Mouse (Mus musculus) layer of hippocampus, adult 18-20 months (tissue): ENCODE measurements at regions not wholly inside any gene's neighbourhood (a gene's known extent, or its start where the extent isn't known, plus 50 kb on each side); places are given as distances from the start of the nearest gene placed in this dataset.

Experiments
- DNase-seq, 2 experiments: peaks; one replicate each; pipeline ENCODE4 v3.0.0; 2022; ENCODE audit warnings: low spot score in 2 of 2

GRCm38 (mm10) chr15:19094061-19094810, 275.5 kb downstream of the Cdh10 start:
- DNase-seq = peak in 1 of 2 experiments; percentile 26

DNA sequence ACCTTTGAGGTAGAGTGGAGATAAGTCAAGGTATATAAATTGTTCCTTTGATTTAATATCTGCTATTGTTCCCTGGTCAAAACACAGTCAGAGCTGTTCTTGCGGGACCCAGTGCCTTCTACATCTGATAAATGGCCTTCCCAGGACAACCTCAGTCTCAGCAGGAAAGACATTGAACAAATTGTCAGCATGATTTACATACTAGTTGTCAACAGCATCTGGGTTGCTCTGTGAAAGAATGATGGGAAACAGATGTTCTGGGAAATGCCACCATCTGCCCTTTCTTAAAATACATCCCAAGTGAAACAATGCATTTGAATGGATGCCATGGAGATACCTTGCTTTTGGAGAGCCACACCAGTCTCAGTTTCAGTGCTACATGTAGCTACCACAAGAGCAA, 296.2 kb downstream of the Cdh10 start:
- peak in 1 of 2 experiments; percentile 47 for DNase-seq

GRCm38 (mm10) chr15:19118995-19119394, 300.2 kb downstream of the Cdh10 start:
- peak in 1 of 2 experiments; percentile 68 for DNase-seq

DNA sequence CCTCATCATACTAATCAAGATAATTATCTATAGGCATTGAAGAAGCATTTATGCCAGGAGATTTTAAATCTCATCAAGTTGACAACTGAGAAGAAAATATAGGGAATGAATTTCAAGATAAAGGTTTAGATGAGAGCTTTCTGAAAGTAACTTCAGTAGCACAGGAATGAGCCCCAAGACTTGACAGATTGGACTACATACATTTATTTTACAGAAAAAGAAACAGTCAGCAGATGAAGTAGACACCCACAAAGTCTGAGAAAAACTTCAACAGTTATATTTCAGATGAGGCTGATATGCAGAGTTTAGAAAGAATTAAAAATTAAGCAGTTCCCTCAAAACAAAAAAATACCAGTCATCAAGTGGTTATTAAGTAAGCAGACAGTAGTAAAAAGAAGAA, 308.7 kb downstream of the Cdh10 start:
- no peak for DNase-seq

DNA sequence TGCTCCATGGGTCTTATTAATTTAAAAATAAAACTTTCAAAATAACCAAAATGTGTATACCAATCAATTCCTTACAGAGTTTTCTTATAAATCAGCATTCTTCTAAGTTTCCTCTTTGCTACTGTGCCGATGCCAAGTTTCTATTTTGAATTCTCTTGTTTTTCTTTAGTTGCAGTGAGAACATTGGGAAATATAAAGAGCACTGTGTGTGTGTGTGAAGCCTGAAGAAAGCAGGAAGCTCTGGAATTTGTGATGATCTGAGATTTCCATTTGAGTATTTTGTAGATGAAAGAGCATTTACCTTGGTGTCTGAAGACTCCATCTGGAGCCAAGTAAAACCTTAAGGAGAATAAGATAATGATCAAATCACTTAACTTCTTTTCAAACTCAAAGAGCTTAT, 310.6 kb downstream of the Cdh10 start:
- no peak for DNase-seq

GRCm38 (mm10) chr15:19153682-19154081, 334.9 kb downstream of the Cdh10 start:
- DNase-seq = no peak

DNA sequence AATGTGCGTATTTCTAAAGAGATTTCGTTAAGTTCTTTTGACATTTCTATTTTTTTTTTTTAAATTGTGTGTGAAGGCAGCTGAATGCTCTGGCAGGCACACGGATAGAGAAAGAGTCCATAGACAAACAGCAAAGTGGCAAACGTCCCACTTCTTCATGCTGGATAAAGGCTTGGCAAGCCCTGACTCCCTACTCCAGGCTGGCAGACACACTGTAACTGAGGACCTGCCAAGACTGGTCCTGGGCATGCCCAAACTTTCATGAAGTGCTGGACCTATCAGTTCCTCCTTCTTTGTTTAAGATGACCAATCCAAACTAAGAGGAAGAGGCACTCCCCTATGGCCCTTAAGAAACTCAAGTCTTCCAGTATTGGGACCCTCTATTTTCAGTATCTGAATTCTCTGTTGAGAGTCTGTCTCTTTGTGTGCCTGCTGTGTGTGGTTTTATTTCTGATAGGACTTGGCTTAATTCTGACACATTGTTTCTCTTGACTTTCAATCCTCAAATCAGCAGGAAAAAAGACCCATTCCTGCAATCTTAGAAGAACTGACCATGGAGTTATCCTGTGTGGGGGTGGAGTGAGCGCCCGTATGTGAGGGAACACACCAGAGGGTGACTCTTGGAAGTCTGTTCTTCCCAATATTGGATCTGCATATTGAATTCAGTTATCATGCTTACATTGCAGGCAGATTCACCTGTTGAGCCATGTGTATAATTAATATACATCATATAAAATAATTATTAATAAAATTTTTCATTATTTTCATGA, 343.6 kb downstream of the Cdh10 start:
- DNase-seq = peak in 1 of 2 experiments; percentile 40

GRCm38 (mm10) chr15:19175470-19175869, 356.7 kb downstream of the Cdh10 start:
- DNase-seq = no peak
